Mouse (Mus musculus): Measurements from ENCODE around the gene Cfp. TPM values are rescaled to one million over a fixed set of nuclear protein-coding genes. Genes with fewer than 3 reads are reported as not detected.

Cfp gene
- total and polyA plus RNA-seq, 2 experiments: 30.5 to 32.3 TPM

- no peak for TF ChIP-seq POLR2A (IDR thresholded peaks at IDR 0.05; ENCODE audit: extremely low read depth, insufficient read depth, low read length)
- TF ChIP-seq CTCF (IDR thresholded peaks at IDR 0.05; ENCODE audit: low read depth, low read length): no peak
- Histone ChIP-seq H3K27me3 (ENCODE audit: control insufficient read depth, insufficient read depth, low read length) (no peaks in the 10 kb centered on the region), H3K79me2 (ENCODE audit: control insufficient read depth, insufficient read depth, low read length) (no peaks in the 10 kb centered on the region), H3K4me1 (ENCODE audit: control insufficient read depth, insufficient read depth, low read length) (no peaks in the 10 kb centered on the region), H3K9ac (ENCODE audit: low read depth, low read length) (no peak overlapping the region), H3K36me3 (ENCODE audit: control insufficient read depth, insufficient read depth, low read length) (no peaks in the 10 kb centered on the region; the same call in 1 of the 2 replicates), H3K27ac (replicated peaks; ENCODE audit: insufficient read depth, low read depth, low read length) (no peak overlapping the region), H3K4me3 (ENCODE audit: insufficient read depth, low read depth, low read length) (no peak overlapping the region)
- DNase-seq (ENCODE audit: extremely low read depth, low read depth, low spot score): peak; percentile 19
- 82% methylated on average over 1 of the region's 1 CpGs for WGBS
Measured at GRCm38 (mm10) chrX:20931963-20932362, 608 bp upstream of the Cfp start.

- no peak overlapping the region for H3K27ac ChIP-seq (replicated peaks; ENCODE audit: insufficient read depth, low read depth, low read length)
- H3K4me3 ChIP-seq (ENCODE audit: insufficient read depth, low read depth, low read length): no peak overlapping the region
Measured at GRCm38 (mm10) chrX:20929859-20930258, 1.5 kb downstream of the Cfp start.

GRCm38 (mm10) chrX:20924976-20925375 is 6.4 kb downstream of the Cfp start:
- H3K27me3 ChIP-seq (ENCODE audit: control insufficient read depth, insufficient read depth, low read length): no peaks in the 10 kb centered on the region

More at GRCm38 (mm10) chrX:20929859-20930258, 1.5 kb downstream of the Cfp start:
- Histone ChIP-seq H3K79me2 (ENCODE audit: control insufficient read depth, insufficient read depth, low read length) (no peaks in the 10 kb centered on the region), H3K4me1 (ENCODE audit: control insufficient read depth, insufficient read depth, low read length) (no peaks in the 10 kb centered on the region), H3K27me3 (ENCODE audit: control insufficient read depth, insufficient read depth, low read length) (no peaks in the 10 kb centered on the region), H3K36me3 (ENCODE audit: control insufficient read depth, insufficient read depth, low read length) (peaks cover 2% of the 10 kb centered on the region; the same call in 1 of the 2 replicates), H3K9ac (ENCODE audit: low read depth, low read length) (no peak overlapping the region)
- WGBS: 79% methylated on average over 1 of the region's 1 CpGs
- peak; percentile 20 for DNase-seq (ENCODE audit: extremely low read depth, low read depth, low spot score)
- TF ChIP-seq POLR2A (IDR thresholded peaks at IDR 0.05; ENCODE audit: extremely low read depth, insufficient read depth, low read length) (no peak), CTCF (IDR thresholded peaks at IDR 0.05; ENCODE audit: low read depth, low read length) (no peak)

GRCm38 (mm10) chrX:20923506-20923905 is 7.8 kb downstream of the Cfp start:
- peaks cover 2% of the 10 kb centered on the region; the same call in 1 of the 2 replicates for H3K36me3 ChIP-seq (ENCODE audit: control insufficient read depth, insufficient read depth, low read length)
- no peaks in the 10 kb centered on the region for H3K27me3 ChIP-seq (ENCODE audit: control insufficient read depth, insufficient read depth, low read length)
- WGBS: 68% methylated on average over 1 of the region's 1 CpGs
- no peak for TF ChIP-seq CTCF (IDR thresholded peaks at IDR 0.05; ENCODE audit: low read depth, low read length)
- TF ChIP-seq POLR2A (IDR thresholded peaks at IDR 0.05; ENCODE audit: extremely low read depth, insufficient read depth, low read length): no peak
- H3K4me3 ChIP-seq (ENCODE audit: insufficient read depth, low read depth, low read length): no peak overlapping the region
- DNase-seq (ENCODE audit: extremely low read depth, low read depth, low spot score): peak; percentile 18
- H3K79me2 ChIP-seq (ENCODE audit: control insufficient read depth, insufficient read depth, low read length): no peaks in the 10 kb centered on the region
- no peak overlapping the region for H3K27ac ChIP-seq (replicated peaks; ENCODE audit: insufficient read depth, low read depth, low read length)
- no peaks in the 10 kb centered on the region for H3K4me1 ChIP-seq (ENCODE audit: control insufficient read depth, insufficient read depth, low read length)
- H3K9ac ChIP-seq (ENCODE audit: low read depth, low read length): no peak overlapping the region

More at GRCm38 (mm10) chrX:20924976-20925375, 6.4 kb downstream of the Cfp start:
- no peak overlapping the region for H3K9ac ChIP-seq (ENCODE audit: low read depth, low read length)
- no peak for DNase-seq (ENCODE audit: extremely low read depth, low read depth, low spot score)
- H3K4me3 ChIP-seq (ENCODE audit: insufficient read depth, low read depth, low read length): no peak overlapping the region
- H3K4me1 ChIP-seq (ENCODE audit: control insufficient read depth, insufficient read depth, low read length): no peaks in the 10 kb centered on the region
- H3K36me3 ChIP-seq (ENCODE audit: control insufficient read depth, insufficient read depth, low read length): peaks cover 2% of the 10 kb centered on the region; the same call in 1 of the 2 replicates
- no peaks in the 10 kb centered on the region for H3K79me2 ChIP-seq (ENCODE audit: control insufficient read depth, insufficient read depth, low read length)
- no peak overlapping the region for H3K27ac ChIP-seq (replicated peaks; ENCODE audit: insufficient read depth, low read depth, low read length)
- TF ChIP-seq CTCF (IDR thresholded peaks at IDR 0.05; ENCODE audit: low read depth, low read length) (no peak), POLR2A (IDR thresholded peaks at IDR 0.05; ENCODE audit: extremely low read depth, insufficient read depth, low read length) (no peak)

GRCm38 (mm10) chrX:20921366-20921765 is 10.0 kb downstream of the Cfp start:
- Histone ChIP-seq H3K36me3 (ENCODE audit: control insufficient read depth, insufficient read depth, low read length) (no peaks in the 10 kb centered on the region), H3K4me1 (ENCODE audit: control insufficient read depth, insufficient read depth, low read length) (no peaks in the 10 kb centered on the region), H3K27me3 (ENCODE audit: control insufficient read depth, insufficient read depth, low read length) (no peaks in the 10 kb centered on the region), H3K9ac (ENCODE audit: low read depth, low read length) (no peak overlapping the region), H3K27ac (replicated peaks; ENCODE audit: insufficient read depth, low read depth, low read length) (no peak overlapping the region), H3K79me2 (ENCODE audit: control insufficient read depth, insufficient read depth, low read length) (no peaks in the 10 kb centered on the region), H3K4me3 (ENCODE audit: insufficient read depth, low read depth, low read length) (no peak overlapping the region)
- no peak for DNase-seq (ENCODE audit: extremely low read depth, low read depth, low spot score)
- 34% methylated on average over 5 of the region's 5 CpGs for WGBS
- no peak for TF ChIP-seq POLR2A (IDR thresholded peaks at IDR 0.05; ENCODE audit: extremely low read depth, insufficient read depth, low read length)
- TF ChIP-seq CTCF (IDR thresholded peaks at IDR 0.05; ENCODE audit: low read depth, low read length): no peak

GRCm38 (mm10) chrX:20920844-20921364 is 10.5 kb downstream of the Cfp start, which contains the start of gene Syn1:
TSS of gene Syn1 (minus strand) at chrX:20921004.
- H3K36me3 ChIP-seq (ENCODE audit: control insufficient read depth, insufficient read depth, low read length): no peaks in the 10 kb centered on the region
- no peaks in the 10 kb centered on the region for H3K4me1 ChIP-seq (ENCODE audit: control insufficient read depth, insufficient read depth, low read length)
- H3K79me2 ChIP-seq (ENCODE audit: control insufficient read depth, insufficient read depth, low read length): no peaks in the 10 kb centered on the region
- no peak within 1 kb of the TSS for H3K27ac ChIP-seq (replicated peaks; ENCODE audit: insufficient read depth, low read depth, low read length)
- H3K9ac ChIP-seq (ENCODE audit: low read depth, low read length): peak within 1 kb of the TSS; percentile 53
- TF ChIP-seq CTCF (IDR thresholded peaks at IDR 0.05; ENCODE audit: low read depth, low read length): no peak
- no peak for TF ChIP-seq POLR2A (IDR thresholded peaks at IDR 0.05; ENCODE audit: extremely low read depth, insufficient read depth, low read length)
- no peaks in the 10 kb centered on the region for H3K27me3 ChIP-seq (ENCODE audit: control insufficient read depth, insufficient read depth, low read length)
- DNase-seq (ENCODE audit: extremely low read depth, low read depth, low spot score): peak; percentile 69
- under 1% methylated on average over 33 of the region's 44 CpGs for WGBS
- peak within 1 kb of the TSS; percentile 59; the same call in 1 of the 2 replicates for H3K4me3 ChIP-seq (ENCODE audit: insufficient read depth, low read depth, low read length)
